Mouse (Mus musculus): ENCODE measurements around the gene Zfhx3. TPM values are rescaled to one million over a fixed set of nuclear protein-coding genes. Genes with fewer than 3 reads are reported as not detected.
"Not testable (repeated sequence)": the region's sequence is repeated elsewhere in the genome, so short reads cannot be mapped to it uniquely, and the experiment has no call there.

The Zfhx3 gene
- 9.2 and 9.4 TPM in 2 replicates for polyA plus RNA-seq (2015; fragmentation: Nextera tagmentation; extraction: Ambion mirVana)

GRCm38 (mm10) chr8:107941922-107942694, at the start of gene Zfhx3:
Zfhx3 (plus strand) TSS chr8:107942644.
- peaks cover 21% of the 10 kb centered on the region for H3K4me1 ChIP-seq
- 14% methylated on average over 11 of the region's 11 CpGs for WGBS
- ATAC-seq (replicated peaks; ENCODE audit: low FRiP score): no peak
- no peak within 1 kb of the TSS for H3K27ac ChIP-seq
- H3K9me3 ChIP-seq (replicated peaks): no peaks in the 10 kb centered on the region
- no peak within 1 kb of the TSS for H3K9ac ChIP-seq
- peaks cover 56% of the 10 kb centered on the region for H3K27me3 ChIP-seq
- no peaks in the 10 kb centered on the region for H3K36me3 ChIP-seq
- peak within 1 kb of the TSS; percentile 10 for H3K4me3 ChIP-seq (replicated peaks)
- peak within 1 kb of the TSS; percentile 48 for H3K4me2 ChIP-seq

DNA sequence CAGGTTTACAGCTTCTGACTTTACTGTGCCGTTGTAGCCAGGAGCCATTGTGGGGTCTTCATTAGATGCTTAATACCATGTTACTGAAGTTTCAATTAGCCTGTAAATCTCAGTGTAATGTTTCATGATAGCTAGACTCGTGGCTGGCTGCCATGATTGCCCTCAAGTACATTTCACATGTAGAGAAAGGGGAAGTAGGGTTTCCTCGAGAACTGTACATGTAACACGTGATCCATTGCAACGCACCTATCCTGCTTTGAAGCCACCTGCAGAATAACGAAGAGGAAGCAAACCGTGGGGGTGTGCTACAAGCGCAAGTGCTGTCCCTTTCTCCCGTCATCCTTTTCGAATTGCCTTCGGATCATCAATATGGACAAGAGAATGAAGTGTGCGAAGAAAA, 23.5 kb upstream of the Zfhx3 start:
- Histone ChIP-seq H3K4me1 (no peaks in the 10 kb centered on the region), H3K9ac (no peak overlapping the region), H3K4me3 (replicated peaks) (no peak overlapping the region), H3K27ac (no peak overlapping the region), H3K36me3 (no peaks in the 10 kb centered on the region), H3K9me3 (replicated peaks) (no peaks in the 10 kb centered on the region), H3K4me2 (no peak overlapping the region), H3K27me3 (no peaks in the 10 kb centered on the region)
- ATAC-seq (replicated peaks; ENCODE audit: low FRiP score): no peak
- WGBS: 87% methylated on average over 12 of the region's 12 CpGs

DNA sequence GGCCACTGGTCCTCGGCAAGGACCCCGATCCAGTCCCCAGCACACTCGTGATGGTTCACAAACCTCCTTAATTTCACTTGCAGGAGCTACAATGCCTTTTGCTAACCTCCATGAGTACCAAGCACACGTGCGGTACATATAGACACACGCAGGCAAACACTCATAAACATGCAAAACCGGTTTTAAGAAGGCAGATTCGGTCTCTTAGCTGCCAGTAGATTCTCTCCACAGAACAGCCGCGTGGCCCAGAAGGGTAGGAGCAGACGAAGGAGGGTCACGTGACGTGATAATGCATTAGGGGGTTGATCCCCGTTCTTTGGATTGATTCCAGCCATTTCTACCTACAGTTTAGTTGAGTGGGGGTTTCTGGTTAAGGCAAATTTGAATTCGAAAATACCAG, 16.3 kb upstream of the Zfhx3 start:
- Histone ChIP-seq H3K4me1 (no peaks in the 10 kb centered on the region), H3K4me3 (replicated peaks) (no peak overlapping the region), H3K9me3 (replicated peaks) (no peaks in the 10 kb centered on the region), H3K4me2 (no peak overlapping the region), H3K27me3 (no peaks in the 10 kb centered on the region), H3K36me3 (no peaks in the 10 kb centered on the region), H3K9ac (no peak overlapping the region), H3K27ac (no peak overlapping the region)
- 86% methylated on average over 15 of the region's 15 CpGs for WGBS
- no peak for ATAC-seq (replicated peaks; ENCODE audit: low FRiP score)

DNA sequence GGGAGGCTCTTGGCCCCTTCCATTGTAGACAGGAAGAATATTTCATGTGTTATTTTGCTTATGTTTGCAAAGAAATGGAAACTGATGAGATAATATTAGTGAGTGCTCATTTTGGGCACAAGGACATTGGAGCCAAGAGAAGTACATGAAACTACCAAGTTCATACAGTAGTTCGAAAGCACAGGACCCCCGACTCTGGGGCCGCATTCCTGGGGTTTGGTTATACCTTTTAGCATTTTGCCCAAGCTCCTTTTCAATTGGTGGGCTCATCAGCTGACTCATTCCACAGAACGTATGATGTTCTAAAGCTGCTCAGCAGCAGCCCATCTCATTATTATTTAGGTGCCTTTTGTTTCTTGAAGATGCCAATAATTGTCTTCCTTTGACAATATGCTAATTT, 5.7 kb upstream of the Zfhx3 start:
- Histone ChIP-seq H3K4me1 (no peaks in the 10 kb centered on the region), H3K9ac (no peak overlapping the region), H3K4me3 (replicated peaks) (no peak overlapping the region), H3K9me3 (replicated peaks) (no peaks in the 10 kb centered on the region), H3K36me3 (no peaks in the 10 kb centered on the region), H3K4me2 (no peak overlapping the region), H3K27ac (no peak overlapping the region), H3K27me3 (peaks cover 8% of the 10 kb centered on the region)
- ATAC-seq (replicated peaks; ENCODE audit: low FRiP score): no peak
- 92% methylated on average over 4 of the region's 4 CpGs for WGBS

DNA sequence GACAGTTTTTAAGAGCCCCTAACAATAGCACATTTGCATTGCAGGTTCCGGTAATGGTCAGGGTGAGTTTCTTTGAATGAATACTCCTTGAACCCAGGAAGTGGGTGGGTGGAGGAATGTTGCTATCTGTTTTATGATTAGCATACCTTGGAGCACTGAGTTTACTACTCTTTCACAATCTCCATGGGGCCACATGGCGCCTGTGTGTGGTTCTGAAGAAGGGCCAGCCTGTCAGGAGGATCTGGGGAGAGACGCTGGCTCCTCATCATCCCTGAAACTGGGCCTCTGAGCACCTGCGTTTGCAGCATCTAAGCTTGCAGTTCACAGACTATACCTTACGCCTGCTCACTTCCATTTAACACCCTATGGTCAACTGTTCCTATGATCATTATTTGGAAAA, 4.2 kb upstream of the Zfhx3 start:
- not testable (repeated sequence) for ATAC-seq (replicated peaks; ENCODE audit: low FRiP score)

DNA sequence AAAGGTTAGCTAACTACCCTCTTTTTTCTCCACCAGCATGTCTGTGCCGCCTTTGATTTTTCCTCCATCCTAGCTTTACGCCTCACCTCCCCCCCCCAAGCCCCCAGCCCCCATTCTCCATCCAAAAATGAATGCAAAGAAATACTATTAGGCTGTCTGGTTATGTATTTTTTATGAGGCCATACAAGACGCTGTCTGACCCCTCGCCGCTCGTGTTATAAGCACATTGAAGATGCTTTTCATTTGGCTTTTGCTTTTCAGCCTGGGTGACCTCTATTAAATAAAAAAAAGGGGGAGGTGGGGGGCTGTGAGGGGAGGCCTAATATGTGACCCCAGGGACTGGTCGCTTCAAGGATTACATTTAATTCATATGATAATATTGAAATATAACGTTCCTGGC, 2.3 kb upstream of the Zfhx3 start:
- Histone ChIP-seq H3K9ac (no peak overlapping the region), H3K4me3 (replicated peaks) (no peak overlapping the region), H3K27me3 (peaks cover 39% of the 10 kb centered on the region), H3K36me3 (no peaks in the 10 kb centered on the region), H3K27ac (no peak overlapping the region), H3K4me2 (no peak overlapping the region), H3K9me3 (replicated peaks) (no peaks in the 10 kb centered on the region), H3K4me1 (peaks cover 20% of the 10 kb centered on the region)
- no peak for ATAC-seq (replicated peaks; ENCODE audit: low FRiP score)
- WGBS: 76% methylated on average over 8 of the region's 8 CpGs

More for the DNA sequence above, 4.2 kb upstream of the Zfhx3 start:
- H3K36me3 ChIP-seq; H3K9ac ChIP-seq; H3K27ac ChIP-seq; H3K4me1 ChIP-seq; H3K4me3 ChIP-seq (replicated peaks); H3K9me3 ChIP-seq (replicated peaks); H3K4me2 ChIP-seq: not testable (repeated sequence)
- H3K27me3 ChIP-seq: peaks cover 22% of the 10 kb centered on the region
- 89% methylated on average over 5 of the region's 5 CpGs for WGBS

GRCm38 (mm10) chr8:107942752-107943510, 487 bp downstream of the Zfhx3 start:
- Histone ChIP-seq H3K27ac (no peak overlapping the region), H3K4me2 (peak overlapping the region; percentile 48), H3K9me3 (replicated peaks) (no peaks in the 10 kb centered on the region), H3K9ac (no peak overlapping the region), H3K4me1 (peaks cover 21% of the 10 kb centered on the region), H3K4me3 (replicated peaks) (peak overlapping the region; percentile 10), H3K27me3 (peaks cover 65% of the 10 kb centered on the region), H3K36me3 (no peaks in the 10 kb centered on the region)
- under 1% methylated on average over 17 of the region's 17 CpGs for WGBS
- ATAC-seq (replicated peaks; ENCODE audit: low FRiP score): no peak

DNA sequence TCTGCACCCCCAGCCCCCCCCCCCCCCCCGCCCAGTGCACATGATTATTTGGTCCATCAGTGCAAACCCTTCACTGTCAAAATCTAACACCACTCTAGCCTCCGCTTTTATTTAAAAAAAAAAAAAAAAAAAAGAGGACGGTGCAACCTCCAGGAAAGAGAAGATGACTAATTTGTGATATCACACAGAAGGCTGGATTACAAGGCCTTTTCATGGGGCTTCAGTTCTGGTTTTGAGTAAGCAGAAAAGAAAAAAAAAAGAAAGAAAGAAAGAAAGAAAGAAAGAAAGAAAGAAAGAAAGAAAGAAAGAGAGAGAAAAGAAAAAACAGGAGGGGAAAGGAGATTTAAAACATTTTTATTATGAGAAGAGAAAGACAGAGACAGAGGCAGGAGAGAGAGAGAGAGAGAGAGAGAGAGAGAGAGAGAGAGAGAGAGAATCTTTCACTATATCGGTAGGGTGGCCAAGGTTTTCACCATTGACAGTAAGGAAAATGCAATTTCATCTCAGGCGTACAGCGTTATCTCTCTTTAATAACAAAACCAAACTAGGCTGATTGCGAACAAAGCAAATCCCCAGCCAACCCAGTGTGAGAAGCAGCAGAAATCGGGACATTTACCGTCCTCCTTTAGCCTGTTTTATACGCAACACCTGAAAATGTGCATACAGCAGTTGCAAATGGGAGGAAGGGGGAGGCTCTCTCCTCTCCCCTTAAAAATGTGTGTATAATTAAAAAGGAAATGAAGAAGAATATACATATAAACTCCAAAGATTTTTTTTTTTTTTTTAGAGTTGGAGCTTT, 1.3 kb downstream of the Zfhx3 start:
- ATAC-seq (replicated peaks; ENCODE audit: low FRiP score): no peak
- Histone ChIP-seq H3K4me1 (peaks cover 21% of the 10 kb centered on the region), H3K9me3 (replicated peaks) (no peaks in the 10 kb centered on the region), H3K4me3 (replicated peaks) (no peak overlapping the region; the same call in 1 of the 2 replicates), H3K27ac (no peak overlapping the region), H3K9ac (no peak overlapping the region), H3K4me2 (peak overlapping the region; percentile 12; the same call in 1 of the 2 replicates), H3K27me3 (peaks cover 72% of the 10 kb centered on the region), H3K36me3 (no peaks in the 10 kb centered on the region)
- WGBS: 9% methylated on average over 10 of the region's 10 CpGs

DNA sequence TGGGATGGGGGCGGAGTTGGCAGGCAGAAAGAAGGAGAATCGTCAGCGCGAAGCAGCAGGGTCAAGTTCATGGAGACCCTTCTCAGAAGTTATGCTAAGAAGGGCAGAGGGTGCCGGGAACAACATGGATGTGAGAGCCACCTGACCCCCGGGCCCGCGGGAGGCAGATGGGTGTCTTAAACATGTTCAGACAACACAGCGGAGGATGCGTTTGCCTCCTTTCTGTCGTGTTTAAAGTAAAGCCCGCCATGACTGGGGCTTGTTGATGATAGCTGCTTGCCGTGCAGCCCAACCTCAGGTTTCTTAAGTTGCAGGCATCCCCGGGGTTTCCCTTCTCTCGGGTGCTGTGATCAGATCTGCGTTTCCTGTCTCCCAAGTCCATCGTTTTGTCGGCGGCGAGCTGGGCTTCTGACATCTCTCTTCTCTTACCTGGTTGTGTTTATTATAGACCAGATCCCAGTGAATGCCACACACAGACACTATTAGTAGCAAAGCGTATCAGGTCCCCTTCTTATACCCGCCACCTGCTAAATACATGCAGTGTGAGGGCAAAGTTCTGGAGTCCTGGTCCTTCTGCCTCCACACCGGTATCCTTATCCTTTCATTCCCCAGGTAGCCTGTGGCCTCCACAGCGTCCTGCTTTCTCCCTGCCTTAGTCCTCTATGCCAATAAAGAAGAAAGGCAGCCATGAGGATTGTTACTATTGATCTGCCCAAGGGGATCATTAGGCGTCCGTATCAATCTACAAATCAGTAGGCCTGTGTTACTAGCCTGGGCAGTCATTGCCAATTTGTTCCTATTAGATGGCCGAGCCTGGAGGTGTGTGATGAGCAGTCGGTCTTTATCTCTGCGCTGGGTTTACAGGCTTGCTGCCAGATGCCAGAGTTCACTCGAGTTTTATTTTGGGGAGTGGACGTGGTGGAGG, 2.5 kb downstream of the Zfhx3 start:
- Histone ChIP-seq H3K4me3 (replicated peaks) (peak overlapping the region; percentile 41), H3K36me3 (no peaks in the 10 kb centered on the region), H3K4me1 (peaks cover 21% of the 10 kb centered on the region), H3K27me3 (peaks cover 84% of the 10 kb centered on the region), H3K4me2 (peak overlapping the region; percentile 68), H3K9ac (0 out of 2 replicates have a peak overlapping the region, but pooled peaks have one; percentile 29), H3K9me3 (replicated peaks) (no peaks in the 10 kb centered on the region), H3K27ac (no peak overlapping the region)
- 9% methylated on average over 31 of the region's 31 CpGs for WGBS
- ATAC-seq (replicated peaks; ENCODE audit: low FRiP score): no peak

DNA sequence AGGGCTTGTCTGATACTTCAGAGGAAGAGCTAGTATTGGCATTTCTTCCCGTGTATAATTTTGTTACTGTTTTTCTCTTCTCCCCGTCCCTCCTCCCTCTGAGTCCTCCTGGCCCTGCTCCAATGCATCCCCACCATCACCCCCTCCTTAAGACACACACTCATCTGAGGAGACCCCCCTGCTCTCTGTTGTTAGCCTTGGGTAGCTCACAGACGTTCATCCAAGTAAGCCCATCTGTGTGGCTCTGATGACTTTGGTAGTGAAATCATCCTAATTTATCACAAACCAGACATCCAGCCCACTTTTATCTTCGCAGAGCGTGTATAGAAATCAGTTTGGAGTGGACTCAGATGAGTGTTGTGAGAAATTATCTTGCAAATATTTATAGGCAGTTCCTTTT, 4.4 kb downstream of the Zfhx3 start:
- peaks cover 21% of the 10 kb centered on the region for H3K4me1 ChIP-seq
- no peak overlapping the region for H3K27ac ChIP-seq
- H3K9me3 ChIP-seq (replicated peaks): no peaks in the 10 kb centered on the region
- no peak overlapping the region for H3K4me2 ChIP-seq
- no peak overlapping the region for H3K4me3 ChIP-seq (replicated peaks)
- H3K36me3 ChIP-seq: no peaks in the 10 kb centered on the region
- 56% methylated on average over 5 of the region's 5 CpGs for WGBS
- no peak for ATAC-seq (replicated peaks; ENCODE audit: low FRiP score)
- no peak overlapping the region for H3K9ac ChIP-seq
- H3K27me3 ChIP-seq: peaks cover 84% of the 10 kb centered on the region

DNA sequence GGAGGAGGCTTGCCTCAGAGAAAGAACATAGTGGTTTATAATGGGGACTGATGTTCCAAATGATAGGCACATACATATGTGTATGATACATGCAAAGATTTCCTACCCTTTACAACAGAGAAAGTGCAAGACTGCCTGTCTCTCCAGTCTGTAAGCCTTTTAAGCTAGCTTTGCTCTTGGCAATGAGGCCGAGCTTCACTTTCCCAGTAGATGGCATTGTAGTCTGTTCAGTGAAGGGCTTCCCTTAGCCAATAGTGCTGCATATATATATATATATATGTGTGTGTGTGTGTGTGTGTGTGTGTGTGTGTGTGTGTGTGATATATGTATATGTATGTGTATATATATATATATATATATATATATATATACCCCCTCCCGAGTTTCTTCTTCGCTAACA, 13.4 kb downstream of the Zfhx3 start:
- Histone ChIP-seq H3K4me2 (no peak overlapping the region), H3K27me3 (peaks cover 9% of the 10 kb centered on the region; the same call in 1 of the 2 replicates), H3K9ac (no peak overlapping the region), H3K9me3 (replicated peaks) (no peaks in the 10 kb centered on the region), H3K4me3 (replicated peaks) (no peak overlapping the region), H3K36me3 (no peaks in the 10 kb centered on the region), H3K27ac (no peak overlapping the region), H3K4me1 (0 out of 2 replicates have a peak, but pooled peaks cover 4% of the 10 kb centered on the region)
- no peak for ATAC-seq (replicated peaks; ENCODE audit: low FRiP score)
- WGBS: 80% methylated on average over 3 of the region's 3 CpGs
